Comparison of ENCODE assay signal across 8 mouse cellular contexts in genomic region chr1:82291151-82291797, GRCm38 (mm10). TPM values are rescaled to one million over a fixed set of nuclear protein-coding genes. Genes with fewer than 3 reads are reported as not detected.
DNase-seq lines count a peak whose midpoint lies in the region; ATAC-seq and TF ChIP-seq lines count a peak whose summit lies in the region.

Irs1 (minus strand) TSS chr1:82291416.

- POLR2A ChIA-PET in Patski (lab: Charles Lee): interaction anchor here (1.0 to 2.0 kb wide), 2 partner anchors 547 to 554 kb away, joined by 4 to 7 read pairs; no protein-coding TSS in a partner anchor

- in situ Hi-C loops in Patski (cut with MboI; ENCODE audit: low pct_unique_long_range_greater_than_20kb): loop anchor here (5.0 kb wide), 2 partner anchors 774 to 974 kb away; no protein-coding TSS in a partner anchor

- CTCF ChIA-PET in Patski (lab: Charles Lee): interaction anchor here (0.9 kb wide), 1 partner anchor 25 kb away, joined by 3 read pairs; no protein-coding TSS in a partner anchor

- H3K4me3 ChIP-seq in hindbrain, embryonic 11.5 days (ENCODE audit: low read depth, low read length): peak within 1 kb of the TSS; percentile 77
- H3K4me3 ChIP-seq in lung, embryonic 16.5 days (ENCODE audit: low read length): peak within 1 kb of the TSS; percentile 79

- H3K4me2 ChIP-seq in hindbrain, embryonic 11.5 days (replicated peaks; ENCODE audit: low read depth, low read length): peak within 1 kb of the TSS; percentile 92
- peak within 1 kb of the TSS; percentile 90 for H3K4me2 ChIP-seq in lung, embryonic 16.5 days (ENCODE audit: low read depth, low read length)

- ATAC-seq in Patski: peak; percentile 93
- peak; percentile 88 for ATAC-seq in hindbrain, embryonic 11.5 days (ENCODE audit: low FRiP score)
- ATAC-seq in lung, embryonic 16.5 days (ENCODE audit: low read depth): peak; percentile 91

- H3K9me3 ChIP-seq in hindbrain, embryonic 11.5 days (ENCODE audit: control insufficient read depth, low read length): no peaks in the 10 kb centered on the region
- no peaks in the 10 kb centered on the region for H3K9me3 ChIP-seq in lung, embryonic 16.5 days (ENCODE audit: control insufficient read depth, low read length)

- 1% methylated on average over 36 of the region's 60 CpGs for WGBS in hindbrain, embryonic 11.5 days
- under 1% methylated on average over 39 of the region's 60 CpGs for WGBS in lung, embryonic 16.5 days

- no peak for TF ChIP-seq CTCF in Patski (IDR thresholded peaks at IDR 0.05)

- peak within 1 kb of the TSS; percentile 94 for H3K27ac ChIP-seq in hindbrain, embryonic 11.5 days (ENCODE audit: low read depth, low read length)
- peak within 1 kb of the TSS; percentile 99 for H3K27ac ChIP-seq in lung, embryonic 16.5 days (ENCODE audit: low read length)

- peak within 1 kb of the TSS; percentile 87 for H3K9ac ChIP-seq in hindbrain, embryonic 11.5 days (ENCODE audit: low read depth, low read length)
- H3K9ac ChIP-seq in lung, embryonic 16.5 days (ENCODE audit: low read length): peak within 1 kb of the TSS; percentile 84

- no peaks in the 10 kb centered on the region for H3K27me3 ChIP-seq in Patski
- no peaks in the 10 kb centered on the region for H3K27me3 ChIP-seq in hindbrain, embryonic 11.5 days (ENCODE audit: control insufficient read depth, insufficient read depth, low read length)
- peaks cover 3% of the 10 kb centered on the region for H3K27me3 ChIP-seq in lung, embryonic 16.5 days (ENCODE audit: control insufficient read depth, insufficient read depth, low read depth, low read length)

- 0 out of 2 replicates have a peak, but pooled peaks cover 5% of the 10 kb centered on the region for H3K4me1 ChIP-seq in hindbrain, embryonic 11.5 days (replicated peaks; ENCODE audit: control insufficient read depth, insufficient read depth, low read length)
- H3K4me1 ChIP-seq in lung, embryonic 16.5 days (replicated peaks; ENCODE audit: control insufficient read depth, insufficient read depth, low read length): peaks cover 33% of the 10 kb centered on the region

- H3K36me3 ChIP-seq in hindbrain, embryonic 11.5 days (ENCODE audit: control insufficient read depth, insufficient read depth, low read length): peaks cover 6% of the 10 kb centered on the region; the same call in 1 of the 2 replicates
- no peaks in the 10 kb centered on the region for H3K36me3 ChIP-seq in lung, embryonic 16.5 days (ENCODE audit: control insufficient read depth, insufficient read depth, low read length)

- peak; percentile 49 for DNase-seq in Patski (ENCODE audit: low read depth, low spot score)
- DNase-seq in cerebellum, postnatal 14 days: peak; percentile 82 to 84
- DNase-seq in frontal cortex, postnatal 25 days (ENCODE audit: low spot score in 2 of 2): peak; percentile 67 to 74
- DNase-seq in hindbrain, embryonic 11.5 days (ENCODE audit: low spot score): peak; percentile 86
- DNase-seq in layer of hippocampus, postnatal 14 days (ENCODE audit: low spot score in 2 of 2): peak; percentile 86
- peak; percentile 90 for DNase-seq in ovary, postnatal 36 days (ENCODE audit: low spot score)
- DNase-seq in urinary bladder, adult 2 months (ENCODE audit: low spot score): peak; percentile 85

RNA-seq across cellular contexts. Expression of gene Irs1, which starts in this region (rescaled TPM):
- polyA plus RNA-seq in Patski (2021): 12.8 TPM
- polyA plus RNA-seq in hindbrain, embryonic 11.5 days (2014; fragmentation: Nextera tagmentation; extraction: Ambion mirVana): 7.4 and 8.7 TPM in 2 replicates
- total RNA-seq in layer of hippocampus, postnatal 14 days (2021): 10 to 100 TPM; 25.8 to 29.5 TPM
- 10.2 and 11.9 TPM in 2 replicates for polyA plus RNA-seq in lung, embryonic 16.5 days (2015; fragmentation: Nextera tagmentation; extraction: Ambion mirVana)
- polyA plus RNA-seq in urinary bladder, adult 2 months (2012; rRNA removed): 6.6 and 7.7 TPM in 2 replicates

Comparison
In these comparisons a context has a peak if more than half of its experiments do, and no peak if none do; other contexts are left out.
1. Peak in every context shown above with its lines: DNase-seq, ATAC-seq, H3K4me3 ChIP-seq and H3K27ac ChIP-seq.